Mouse (Mus musculus) C2C12 (cell line): ENCODE results near the gene Myo9a. TPM values are rescaled to one million over a fixed set of nuclear protein-coding genes. Genes with fewer than 3 reads are reported as not detected.

ENCODE experiments used
- H3K27me3 ChIP-seq: one replicate; pipeline ENCODE4 v1.6.1; 2011; ENCODE audit not compliant: control insufficient read depth, insufficient read depth, insufficient read length
- H3K36me3 ChIP-seq: one replicate; pipeline ENCODE4 v1.6.1; 2011; ENCODE audit not compliant: control insufficient read depth, insufficient read depth
- H3K4me3 ChIP-seq: one replicate; pipeline ENCODE4 v1.5.1; 2011; ENCODE audit warnings: mild to moderate bottlenecking, control low read depth; ENCODE audit not compliant: poor library complexity, insufficient read depth, severe bottlenecking
- H3K79me2 ChIP-seq: one replicate; pipeline ENCODE4 v1.6.1; 2011; ENCODE audit not compliant: control insufficient read depth, insufficient read depth
- H3K79me3 ChIP-seq: one replicate; pipeline ENCODE4 v1.6.1; 2011; ENCODE audit warnings: low read depth, control low read depth
- H3ac ChIP-seq: one replicate; pipeline ENCODE3; 2011; ENCODE audit warnings: low read depth; ENCODE audit not compliant: control insufficient read depth, insufficient read length
- CEBPB ChIP-seq: IDR thresholded peaks from one replicate; pipeline ENCODE4 v1.6.1; 2011; ENCODE audit warnings: low read depth, mild to moderate bottlenecking, control low read depth, moderate library complexity
- CTCF ChIP-seq: IDR thresholded peaks from one replicate; pipeline ENCODE4 v1.5.1; 2011; ENCODE audit not compliant: control insufficient read depth, insufficient read depth, insufficient read length
- FOSL1 ChIP-seq: IDR thresholded peaks from one replicate; pipeline ENCODE4 v1.8.0; 2011; ENCODE audit warnings: mild to moderate bottlenecking, low read length; ENCODE audit not compliant: poor library complexity, insufficient read depth, severe bottlenecking
- MAX ChIP-seq: IDR thresholded peaks from one replicate; pipeline ENCODE4 v1.6.1; 2011; ENCODE audit warnings: mild to moderate bottlenecking, control low read depth
- MYOD1 ChIP-seq: IDR thresholded peaks from one replicate; pipeline ENCODE4 v1.6.1; 2011; ENCODE audit warnings: low read depth; ENCODE audit not compliant: control insufficient read depth, insufficient read length
- MYOG ChIP-seq: IDR thresholded peaks from one replicate; pipeline ENCODE4 v1.6.1; 2011; ENCODE audit not compliant: control insufficient read depth, insufficient read length; ENCODE audit errors: extremely low read depth
- USF1 ChIP-seq: IDR thresholded peaks from one replicate; pipeline ENCODE4 v1.6.1; 2011; ENCODE audit warnings: low read depth, mild to moderate bottlenecking, control low read depth, moderate library complexity
- long read RNA-seq, 2 experiments: library from polyadenylated mRNA; unstranded; transcript quantifications; one replicate each; pipeline ENCODE4 v2.0.0; 2019 to 2020
- polyA plus RNA-seq: library from polyadenylated mRNA; unstranded; fragments of >200 nt; fragmentation: generic; extraction: Trizol; gene quantifications from one replicate; pipeline ENCODE4 v1.2.1, GENCODE M21; 2012; ENCODE audit warnings: missing spikeins

The Myo9a gene
- 2.5 TPM for polyA plus RNA-seq
- long read RNA-seq, experiment 1, partial matches to known transcripts = 2 of 3 reads
- long read RNA-seq, experiment 1, other reads (novel, unspliced or antisense) = 1 of 3 reads
- long read RNA-seq, experiment 2, partial matches to known transcripts = 16 of 27 reads
- long read RNA-seq, experiment 2, other reads (novel, unspliced or antisense) = 11 of 27 reads

DNA sequence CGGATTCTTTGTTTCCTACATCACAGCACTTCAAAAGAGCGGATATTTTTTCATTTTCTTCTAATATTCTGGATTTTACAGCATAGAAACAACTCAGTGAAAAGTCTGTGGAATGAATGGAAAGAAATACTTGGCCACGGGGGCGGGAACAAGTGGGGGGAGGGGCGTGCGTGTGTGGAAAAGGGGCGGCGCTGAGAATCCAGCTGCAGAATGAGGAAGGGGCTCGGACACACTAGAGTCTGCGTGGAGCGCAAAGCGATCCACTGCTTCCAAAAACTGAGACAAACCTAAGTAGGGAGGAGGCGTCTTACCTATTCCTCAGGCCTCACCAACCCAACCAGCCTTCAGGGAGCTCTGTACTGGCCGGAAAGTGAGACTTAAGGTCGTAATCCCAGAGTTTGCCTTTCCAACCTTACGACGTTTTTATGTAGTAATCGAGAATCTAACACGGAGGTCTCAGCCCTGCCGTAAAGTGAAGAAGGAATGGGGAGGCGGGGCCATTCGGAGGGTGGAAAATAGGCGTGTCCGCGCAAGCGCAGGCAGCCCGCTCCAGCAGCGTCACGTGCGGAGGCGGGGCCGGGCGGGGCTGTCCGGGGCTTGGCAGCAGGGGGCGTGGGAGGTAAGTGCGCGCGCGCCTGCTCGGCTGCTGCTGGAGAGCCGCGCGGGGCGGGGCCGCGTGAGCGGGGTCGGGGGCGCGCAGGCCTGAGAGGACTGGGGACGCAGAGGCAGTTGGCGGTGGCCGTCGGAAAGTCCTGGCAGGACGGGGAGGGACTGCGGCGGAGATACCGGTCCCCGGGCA lies at the start of gene Myo9a, which contains the start of gene Senp8:
Gene Myo9a, plus strand, starts transcription at position 630 of the 799 bp plus-strand sequence.
Gene Senp8, minus strand, starts transcription at position 444 of the 799 bp plus-strand sequence.
- Histone ChIP-seq H3K79me3 (peaks cover 5% of the 10 kb centered on the region), H3K36me3 (no peaks in the 10 kb centered on the region), H3K79me2 (peaks cover 42% of the 10 kb centered on the region), H3K27me3 (no peaks in the 10 kb centered on the region), H3ac (peak within 1 kb of the TSS; percentile 85), H3K4me3 (peak within 1 kb of the TSS; percentile 49)
- TF ChIP-seq FOSL1 (no peak), USF1 (peak; percentile 84)

DNA sequence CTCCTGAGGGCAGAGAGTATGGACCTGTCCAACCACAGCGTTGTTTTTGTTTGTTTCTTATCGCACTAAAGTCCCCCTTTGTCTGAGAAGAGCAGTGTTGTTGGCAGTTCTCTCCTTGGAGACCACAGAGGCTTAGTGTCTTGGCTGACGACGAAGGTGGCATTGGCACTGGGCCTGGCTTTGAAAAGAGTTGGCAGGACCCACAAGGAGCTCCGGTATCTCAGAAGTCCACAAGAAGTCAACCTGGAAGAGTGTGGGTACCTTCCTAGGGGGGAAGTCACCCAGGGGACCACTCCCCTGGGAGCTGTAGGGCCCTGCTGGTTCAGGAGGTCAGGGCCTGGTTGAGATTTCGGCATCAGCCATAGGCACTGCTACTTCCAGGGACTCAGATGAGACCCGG lies 49.6 kb upstream of the Myo9a start:
- TF ChIP-seq FOSL1 = no peak
- no peak for TF ChIP-seq MAX
- no peak for TF ChIP-seq USF1
- TF ChIP-seq MYOD1 = no peak
- TF ChIP-seq CEBPB = no peak
- no peak for TF ChIP-seq MYOG
- TF ChIP-seq CTCF = no peak
- Histone ChIP-seq H3K27me3 (no peaks in the 10 kb centered on the region), H3ac (no peak overlapping the region), H3K4me3 (no peak overlapping the region), H3K36me3 (no peaks in the 10 kb centered on the region), H3K79me3 (no peaks in the 10 kb centered on the region), H3K79me2 (peaks cover 10% of the 10 kb centered on the region)

DNA sequence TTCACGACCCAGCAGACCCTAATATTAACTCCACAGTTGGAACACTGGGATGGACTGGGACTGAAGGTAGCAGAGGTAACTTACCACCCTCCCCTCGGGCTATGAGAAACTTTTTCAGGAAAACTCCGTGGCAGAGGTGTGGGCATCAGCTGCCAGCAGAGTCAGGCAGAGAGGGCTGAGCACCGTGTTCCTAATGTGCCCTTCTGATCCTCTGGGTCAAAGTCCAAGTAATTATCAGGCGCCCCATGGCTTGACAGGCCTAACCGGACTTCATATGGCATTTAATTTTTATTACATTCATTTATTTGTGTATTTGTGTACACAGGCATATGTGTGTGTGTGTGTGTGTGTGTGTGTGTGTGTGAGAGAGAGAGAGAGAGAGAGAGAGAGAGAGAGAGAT lies 47.6 kb upstream of the Myo9a start:
- Histone ChIP-seq H3K4me3 (no peak overlapping the region), H3K79me3 (no peaks in the 10 kb centered on the region), H3K36me3 (no peaks in the 10 kb centered on the region), H3ac (no peak overlapping the region), H3K79me2 (no peaks in the 10 kb centered on the region), H3K27me3 (no peaks in the 10 kb centered on the region)
- TF ChIP-seq CTCF = no peak
- no peak for TF ChIP-seq MYOG
- TF ChIP-seq CEBPB = no peak
- no peak for TF ChIP-seq MAX
- no peak for TF ChIP-seq MYOD1

DNA sequence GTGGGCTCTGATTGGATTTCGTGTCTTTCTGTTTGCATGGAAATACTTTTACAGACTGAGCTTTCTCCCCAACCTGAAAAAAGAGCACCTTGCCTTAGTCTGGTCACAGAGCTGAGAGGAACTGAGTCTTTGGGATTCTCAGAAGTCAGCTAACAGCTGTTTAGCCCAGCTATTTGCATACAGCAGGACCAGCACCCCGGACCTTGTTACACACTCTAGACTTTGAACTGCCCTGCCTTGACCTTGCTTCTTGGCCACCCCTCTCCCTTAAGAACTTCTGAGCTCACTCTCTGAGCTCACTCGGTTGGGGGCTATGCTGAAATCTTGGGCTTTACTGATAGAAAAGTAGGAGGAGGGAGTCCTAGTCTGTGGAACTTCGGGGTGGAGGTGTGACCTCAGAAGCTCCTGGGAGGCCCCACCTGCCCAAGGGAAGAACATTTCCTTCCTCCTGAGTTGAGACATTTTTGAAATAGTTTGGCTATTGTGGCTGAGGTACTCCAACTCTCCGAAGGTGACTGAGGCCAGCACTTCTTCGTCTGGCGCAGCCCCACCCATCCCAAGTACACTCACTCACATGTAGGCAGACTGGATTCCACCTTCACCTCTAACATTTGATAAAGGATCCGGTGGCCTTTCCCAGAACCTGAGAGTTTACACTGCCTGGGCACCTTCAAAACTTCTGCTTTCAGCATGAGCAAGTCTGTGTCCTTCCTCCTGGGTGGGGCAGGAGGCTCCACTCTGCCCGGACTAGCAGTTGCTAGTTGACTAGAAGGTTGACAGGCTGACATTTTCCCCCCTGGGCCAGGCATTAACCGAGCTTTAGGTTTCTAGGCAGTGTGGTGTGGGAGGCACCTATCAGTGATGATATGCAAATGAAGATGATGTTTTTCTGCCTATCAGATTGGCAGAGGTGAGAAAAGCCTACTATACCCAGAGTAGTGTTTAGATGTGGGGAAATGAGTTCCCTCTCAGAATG lies 43.6 kb upstream of the Myo9a start:
- no peak for TF ChIP-seq CTCF
- no peak for TF ChIP-seq FOSL1
- no peak for TF ChIP-seq MAX
- TF ChIP-seq CEBPB = no peak
- no peak for TF ChIP-seq MYOD1
- TF ChIP-seq USF1 = no peak
- no peak for TF ChIP-seq MYOG
- H3K27me3 ChIP-seq = no peaks in the 10 kb centered on the region
- no peaks in the 10 kb centered on the region for H3K79me2 ChIP-seq
- H3ac ChIP-seq = no peak overlapping the region
- H3K79me3 ChIP-seq = no peaks in the 10 kb centered on the region
- H3K36me3 ChIP-seq = no peaks in the 10 kb centered on the region
- H3K4me3 ChIP-seq = no peak overlapping the region

DNA sequence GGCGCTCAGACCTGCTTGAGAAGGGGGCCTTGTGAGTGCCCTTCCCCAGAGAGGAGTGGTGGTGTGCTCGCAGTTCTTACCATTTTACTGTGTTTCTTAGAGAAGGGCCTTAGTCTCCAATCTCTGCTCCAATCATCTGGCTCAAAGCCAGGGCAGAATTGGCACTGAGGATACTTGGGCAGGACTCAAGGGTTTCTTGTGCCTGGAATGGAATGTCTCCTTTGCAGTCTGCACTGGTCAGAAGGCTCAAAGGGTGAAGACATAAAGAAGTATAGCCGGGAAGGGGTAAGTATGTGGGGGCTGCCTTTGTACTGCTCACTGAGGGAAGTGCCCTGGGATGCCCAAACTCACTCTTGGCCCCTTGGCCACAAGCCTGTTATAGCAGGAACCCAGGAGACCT lies 41.5 kb upstream of the Myo9a start:
- Histone ChIP-seq H3K27me3 (no peaks in the 10 kb centered on the region), H3K79me2 (no peaks in the 10 kb centered on the region), H3ac (no peak overlapping the region), H3K4me3 (no peak overlapping the region), H3K79me3 (no peaks in the 10 kb centered on the region), H3K36me3 (no peaks in the 10 kb centered on the region)
- TF ChIP-seq MAX = no peak
- no peak for TF ChIP-seq USF1
- TF ChIP-seq FOSL1 = no peak
- TF ChIP-seq CEBPB = no peak
- no peak for TF ChIP-seq MYOG
- TF ChIP-seq MYOD1 = no peak
